Mouse (Mus musculus): ENCODE data around the gene Plagl1. TPM values are rescaled to one million over a fixed set of nuclear protein-coding genes. Genes with fewer than 3 reads are reported as not detected.

The Plagl1 gene
- polyA plus RNA-seq, 1 experiment from 2014 or later: 74.9 TPM

DNA sequence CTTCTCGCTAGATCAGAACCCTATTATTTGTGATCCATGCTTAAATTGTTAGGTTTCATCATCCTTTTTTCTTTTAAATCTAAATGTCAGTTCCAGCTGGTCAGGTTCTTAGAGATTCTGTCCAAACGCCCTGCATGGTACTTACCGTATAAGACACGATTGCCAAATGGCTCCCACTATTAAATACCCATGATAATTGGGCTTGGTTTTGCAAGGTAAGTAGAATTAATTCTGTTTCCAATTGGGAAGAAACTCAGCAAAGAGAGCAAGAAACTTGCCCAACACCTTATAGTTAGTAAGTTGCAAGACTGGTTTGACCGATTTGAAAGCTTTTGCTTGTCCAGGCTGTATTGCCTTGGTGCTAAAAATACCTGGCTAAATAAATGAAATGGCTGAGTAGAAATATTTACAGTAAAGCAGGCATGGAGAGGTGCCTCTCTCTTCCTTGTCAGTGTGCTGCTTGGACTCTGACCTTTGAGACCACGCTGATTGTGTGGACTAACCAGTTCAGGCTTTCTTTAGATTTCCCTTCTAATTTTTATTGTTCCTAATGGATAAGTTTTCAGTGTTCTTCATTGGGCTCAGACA is 39.9 kb downstream of the Plagl1 start:
- 88% methylated on average over 6 of the region's 6 CpGs for WGBS
- ATAC-seq (ENCODE audit: insufficient number of reproducible peaks, low FRiP score, low TSS enrichment, low read depth) (no peak), DNase-seq (ENCODE audit: low spot score) (no peak)
- no peak overlapping the region for H3K9ac ChIP-seq (ENCODE audit: low read length)
- H3K4me1 ChIP-seq (ENCODE audit: control insufficient read depth, insufficient read depth, low read length): no peaks in the 10 kb centered on the region
- H3K36me3 ChIP-seq (ENCODE audit: control insufficient read depth, insufficient read depth, low read length): no peaks in the 10 kb centered on the region
- no peak overlapping the region for H3K4me2 ChIP-seq (ENCODE audit: low read depth, severe bottlenecking)
- H3K4me3 ChIP-seq (ENCODE audit: low read depth, low read length): no peak overlapping the region
- no peaks in the 10 kb centered on the region for H3K9me3 ChIP-seq (ENCODE audit: control insufficient read depth, low read length)
- H3K27me3 ChIP-seq (ENCODE audit: control insufficient read depth, insufficient read depth, low read length): no peaks in the 10 kb centered on the region
- no peak overlapping the region for H3K27ac ChIP-seq (replicated peaks; ENCODE audit: low read depth, low read length)

GRCm38 (mm10) chr10:13102360-13102759 is 42.1 kb downstream of the Plagl1 start:
- no peaks in the 10 kb centered on the region for H3K27me3 ChIP-seq (ENCODE audit: control insufficient read depth, insufficient read depth, low read length)

GRCm38 (mm10) chr10:13103838-13104237 is 43.5 kb downstream of the Plagl1 start:
- ATAC-seq (ENCODE audit: insufficient number of reproducible peaks, low FRiP score, low TSS enrichment, low read depth) (no peak), DNase-seq (ENCODE audit: low spot score) (no peak)
- Histone ChIP-seq H3K4me2 (ENCODE audit: low read depth, severe bottlenecking) (no peak overlapping the region), H3K4me1 (ENCODE audit: control insufficient read depth, insufficient read depth, low read length) (no peaks in the 10 kb centered on the region), H3K27ac (replicated peaks; ENCODE audit: low read depth, low read length) (no peak overlapping the region), H3K36me3 (ENCODE audit: control insufficient read depth, insufficient read depth, low read length) (no peaks in the 10 kb centered on the region), H3K9me3 (ENCODE audit: control insufficient read depth, low read length) (no peaks in the 10 kb centered on the region), H3K27me3 (ENCODE audit: control insufficient read depth, insufficient read depth, low read length) (no peaks in the 10 kb centered on the region), H3K4me3 (ENCODE audit: low read depth, low read length) (no peak overlapping the region), H3K9ac (ENCODE audit: low read length) (no peak overlapping the region)
- WGBS: 83% methylated on average over 4 of the region's 4 CpGs

More at GRCm38 (mm10) chr10:13102360-13102759, 42.1 kb downstream of the Plagl1 start:
- no peak overlapping the region for H3K4me2 ChIP-seq (ENCODE audit: low read depth, severe bottlenecking)
- WGBS: 60% methylated on average over 4 of the region's 4 CpGs
- H3K36me3 ChIP-seq (ENCODE audit: control insufficient read depth, insufficient read depth, low read length): no peaks in the 10 kb centered on the region
- H3K9ac ChIP-seq (ENCODE audit: low read length): no peak overlapping the region
- DNase-seq (ENCODE audit: low spot score) (no peak), ATAC-seq (ENCODE audit: insufficient number of reproducible peaks, low FRiP score, low TSS enrichment, low read depth) (no peak)
- no peak overlapping the region for H3K4me3 ChIP-seq (ENCODE audit: low read depth, low read length)
- H3K4me1 ChIP-seq (ENCODE audit: control insufficient read depth, insufficient read depth, low read length): no peaks in the 10 kb centered on the region
- H3K27ac ChIP-seq (replicated peaks; ENCODE audit: low read depth, low read length): no peak overlapping the region
- no peaks in the 10 kb centered on the region for H3K9me3 ChIP-seq (ENCODE audit: control insufficient read depth, low read length)

DNA sequence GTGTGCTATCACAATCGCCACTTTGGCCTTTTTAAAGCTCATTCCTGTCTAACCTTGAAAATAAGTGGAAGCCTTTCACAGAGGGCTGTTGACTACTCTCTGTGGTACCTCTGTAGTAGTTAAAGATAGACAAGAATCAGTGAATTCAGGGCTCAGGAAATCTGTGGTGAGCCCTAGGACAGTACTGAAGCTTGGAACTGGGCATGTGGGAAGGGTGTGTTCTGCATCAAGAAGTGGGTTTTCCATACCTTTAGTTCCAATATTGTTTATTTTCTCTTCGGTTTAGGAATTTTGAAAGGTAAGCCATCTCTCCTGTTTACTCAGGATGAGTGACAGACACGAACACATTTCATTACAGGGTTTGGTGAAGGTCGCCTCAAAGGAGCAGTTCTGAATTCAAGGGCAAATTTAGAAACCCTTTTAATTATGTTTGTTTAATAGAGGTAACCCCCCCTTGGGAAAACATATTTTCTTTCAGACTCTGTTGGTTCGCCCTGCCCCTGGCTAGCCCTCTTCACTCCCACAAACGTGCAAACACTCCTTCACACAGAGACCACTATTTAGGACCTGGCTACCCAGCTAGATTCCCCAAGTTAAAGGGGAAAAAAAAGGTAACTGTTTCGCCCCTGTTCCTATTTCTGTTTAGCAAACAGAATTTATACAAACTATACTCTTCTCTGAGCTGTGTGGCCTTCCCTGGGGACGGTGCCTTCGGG is 46.8 kb downstream of the Plagl1 start:
- WGBS: 87% methylated on average over 9 of the region's 9 CpGs
- no peak overlapping the region for H3K4me3 ChIP-seq (ENCODE audit: low read depth, low read length)
- H3K36me3 ChIP-seq (ENCODE audit: control insufficient read depth, insufficient read depth, low read length): no peaks in the 10 kb centered on the region
- no peaks in the 10 kb centered on the region for H3K27me3 ChIP-seq (ENCODE audit: control insufficient read depth, insufficient read depth, low read length)
- H3K9me3 ChIP-seq (ENCODE audit: control insufficient read depth, low read length): no peaks in the 10 kb centered on the region
- no peak overlapping the region for H3K4me2 ChIP-seq (ENCODE audit: low read depth, severe bottlenecking)
- no peak overlapping the region for H3K9ac ChIP-seq (ENCODE audit: low read length)
- no peak for DNase-seq (ENCODE audit: low spot score)
- no peak for ATAC-seq (ENCODE audit: insufficient number of reproducible peaks, low FRiP score, low TSS enrichment, low read depth)
- no peaks in the 10 kb centered on the region for H3K4me1 ChIP-seq (ENCODE audit: control insufficient read depth, insufficient read depth, low read length)
- no peak overlapping the region for H3K27ac ChIP-seq (replicated peaks; ENCODE audit: low read depth, low read length)

DNA sequence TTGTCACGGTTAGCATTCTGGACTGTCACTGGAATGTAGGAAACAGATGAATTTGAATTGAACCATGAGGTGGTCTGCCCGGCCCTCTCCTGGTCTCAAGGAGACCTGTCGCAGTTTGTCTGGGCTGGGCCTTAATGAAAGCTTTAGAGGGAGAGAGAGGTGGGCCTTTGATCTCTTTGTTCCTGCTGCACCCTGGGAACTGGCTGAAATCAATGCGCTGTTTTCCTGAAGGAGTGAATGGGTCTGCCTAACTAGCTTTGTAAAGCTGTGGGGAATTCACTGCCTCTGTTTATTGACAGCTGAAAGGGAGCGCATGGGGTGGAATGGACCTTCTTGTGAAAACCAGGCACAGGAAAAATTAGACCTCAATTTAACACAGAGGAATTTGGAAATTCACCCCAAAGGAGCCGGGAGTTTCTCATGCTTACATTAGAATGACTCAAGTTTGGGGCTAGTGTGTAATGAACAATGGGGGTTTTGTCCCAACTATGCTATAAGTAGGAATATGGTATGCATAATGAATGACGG is 47.8 kb downstream of the Plagl1 start:
- H3K27ac ChIP-seq (replicated peaks; ENCODE audit: low read depth, low read length): peak overlapping the region; percentile 25; the same call in 1 of the 2 replicates
- no peak overlapping the region for H3K4me2 ChIP-seq (ENCODE audit: low read depth, severe bottlenecking)
- H3K4me1 ChIP-seq (ENCODE audit: control insufficient read depth, insufficient read depth, low read length): no peaks in the 10 kb centered on the region
- H3K9me3 ChIP-seq (ENCODE audit: control insufficient read depth, low read length): no peaks in the 10 kb centered on the region
- 19% methylated on average over 7 of the region's 7 CpGs for WGBS
- DNase-seq (ENCODE audit: low spot score) (peak; percentile 52), ATAC-seq (ENCODE audit: insufficient number of reproducible peaks, low FRiP score, low TSS enrichment, low read depth) (peak; percentile 37; the same call in 1 of the 2 replicates)
- H3K9ac ChIP-seq (ENCODE audit: low read length): no peak overlapping the region
- H3K27me3 ChIP-seq (ENCODE audit: control insufficient read depth, insufficient read depth, low read length): no peaks in the 10 kb centered on the region
- H3K4me3 ChIP-seq (ENCODE audit: low read depth, low read length): no peak overlapping the region
- H3K36me3 ChIP-seq (ENCODE audit: control insufficient read depth, insufficient read depth, low read length): no peaks in the 10 kb centered on the region

DNA sequence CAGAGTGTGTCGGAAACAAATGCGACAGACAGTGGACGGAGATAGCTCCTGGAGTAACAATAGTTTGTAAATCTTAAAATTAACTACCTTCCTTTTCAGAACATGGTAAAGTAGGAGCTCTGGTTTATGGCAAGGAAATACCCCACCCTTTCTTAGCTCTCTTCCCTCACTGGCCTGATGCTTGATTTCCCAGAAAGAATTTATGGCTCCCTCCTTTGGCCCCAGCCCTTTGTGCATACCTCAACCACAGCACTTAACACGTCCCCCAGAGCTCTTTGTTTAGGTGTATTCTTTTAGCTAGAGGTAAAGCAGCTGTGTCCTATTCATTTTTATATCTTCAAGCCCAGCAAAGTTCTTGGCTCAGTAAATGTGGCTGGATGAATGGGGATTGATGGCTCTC is 48.5 kb downstream of the Plagl1 start:
- Histone ChIP-seq H3K4me1 (ENCODE audit: control insufficient read depth, insufficient read depth, low read length) (no peaks in the 10 kb centered on the region), H3K4me3 (ENCODE audit: low read depth, low read length) (no peak overlapping the region), H3K27ac (replicated peaks; ENCODE audit: low read depth, low read length) (no peak overlapping the region), H3K9ac (ENCODE audit: low read length) (no peak overlapping the region), H3K27me3 (ENCODE audit: control insufficient read depth, insufficient read depth, low read length) (no peaks in the 10 kb centered on the region), H3K36me3 (ENCODE audit: control insufficient read depth, insufficient read depth, low read length) (no peaks in the 10 kb centered on the region), H3K9me3 (ENCODE audit: control insufficient read depth, low read length) (no peaks in the 10 kb centered on the region), H3K4me2 (ENCODE audit: low read depth, severe bottlenecking) (no peak overlapping the region)
- ATAC-seq (ENCODE audit: insufficient number of reproducible peaks, low FRiP score, low TSS enrichment, low read depth) (no peak), DNase-seq (ENCODE audit: low spot score) (no peak)
- WGBS: 53% methylated on average over 4 of the region's 4 CpGs

DNA sequence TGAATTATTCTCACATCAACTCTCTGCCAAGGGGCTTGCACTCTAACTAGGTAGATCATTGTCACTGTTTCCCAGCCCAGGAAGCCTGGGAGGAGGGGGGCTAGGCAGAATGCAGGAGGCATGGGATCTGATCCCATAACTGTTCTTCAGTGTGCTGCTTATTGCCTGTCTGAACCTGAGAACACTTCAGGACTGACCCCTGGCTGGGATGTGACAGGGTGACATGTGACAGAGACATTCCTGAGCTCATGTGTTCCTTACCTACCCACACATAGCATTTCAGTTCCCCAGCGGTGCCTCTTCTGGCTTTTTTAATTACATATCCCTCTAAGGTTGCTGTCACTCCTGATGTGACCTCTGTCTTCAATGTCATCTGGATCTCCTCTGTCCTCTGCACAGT is 49.5 kb downstream of the Plagl1 start:
- 58% methylated on average over 1 of the region's 1 CpGs for WGBS
- no peak overlapping the region for H3K4me3 ChIP-seq (ENCODE audit: low read depth, low read length)
- H3K36me3 ChIP-seq (ENCODE audit: control insufficient read depth, insufficient read depth, low read length): no peaks in the 10 kb centered on the region
- DNase-seq (ENCODE audit: low spot score): no peak
- H3K4me2 ChIP-seq (ENCODE audit: low read depth, severe bottlenecking): no peak overlapping the region
- H3K4me1 ChIP-seq (ENCODE audit: control insufficient read depth, insufficient read depth, low read length): no peaks in the 10 kb centered on the region
- H3K9me3 ChIP-seq (ENCODE audit: control insufficient read depth, low read length): no peaks in the 10 kb centered on the region
- H3K9ac ChIP-seq (ENCODE audit: low read length): no peak overlapping the region
- no peaks in the 10 kb centered on the region for H3K27me3 ChIP-seq (ENCODE audit: control insufficient read depth, insufficient read depth, low read length)
- H3K27ac ChIP-seq (replicated peaks; ENCODE audit: low read depth, low read length): no peak overlapping the region
- no peak for ATAC-seq (ENCODE audit: insufficient number of reproducible peaks, low FRiP score, low TSS enrichment, low read depth)

GRCm38 (mm10) chr10:13112849-13113248 is 52.5 kb downstream of the Plagl1 start:
- no peak for ATAC-seq (ENCODE audit: insufficient number of reproducible peaks, low FRiP score, low TSS enrichment, low read depth)
- Histone ChIP-seq H3K4me1 (ENCODE audit: control insufficient read depth, insufficient read depth, low read length) (peaks cover 4% of the 10 kb centered on the region), H3K9ac (ENCODE audit: low read length) (no peak overlapping the region), H3K36me3 (ENCODE audit: control insufficient read depth, insufficient read depth, low read length) (no peaks in the 10 kb centered on the region), H3K4me2 (ENCODE audit: low read depth, severe bottlenecking) (no peak overlapping the region), H3K27me3 (ENCODE audit: control insufficient read depth, insufficient read depth, low read length) (no peaks in the 10 kb centered on the region), H3K4me3 (ENCODE audit: low read depth, low read length) (no peak overlapping the region), H3K27ac (replicated peaks; ENCODE audit: low read depth, low read length) (no peak overlapping the region), H3K9me3 (ENCODE audit: control insufficient read depth, low read length) (no peaks in the 10 kb centered on the region)
- WGBS: 55% methylated on average over 3 of the region's 3 CpGs
- DNase-seq (ENCODE audit: low spot score): no peak
